Mouse (Mus musculus): ENCODE results near the gene Csrnp1.

GRCm38 (mm10) chr9:119984536-119985011 is at the start of gene Csrnp1:
- TF ChIP-seq CTCF (IDR thresholded peaks at IDR 0.05; ENCODE audit: borderline replicate concordance, extremely low read depth, insufficient read depth, insufficient read length), result no peak
- TF ChIP-seq POLR2A (IDR thresholded peaks at IDR 0.05; ENCODE audit: borderline replicate concordance, extremely low read depth, insufficient read depth, insufficient read length, poor library complexity, severe bottlenecking), result no peak
